Mouse (Mus musculus): Measurements from ENCODE around the gene Dld.

The Dld gene

GRCm38 (mm10) chr12:31294996-31295395 is 56.3 kb downstream of the Dld start:
- no peak for DNase-seq (ENCODE audit: low read depth, low spot score)

GRCm38 (mm10) chr12:31294526-31294925 is 56.7 kb downstream of the Dld start:
- DNase-seq (ENCODE audit: low read depth, low spot score), result no peak

- no peak for DNase-seq (ENCODE audit: low read depth, low spot score)
Observed at GRCm38 (mm10) chr12:31293361-31294142, 57.7 kb downstream of the Dld start.

GRCm38 (mm10) chr12:31290951-31291350 is 60.3 kb downstream of the Dld start:
- no peak for DNase-seq (ENCODE audit: low read depth, low spot score)

- DNase-seq (ENCODE audit: low read depth, low spot score), result no peak
Observed at GRCm38 (mm10) chr12:31289046-31289445, 62.2 kb downstream of the Dld start.

GRCm38 (mm10) chr12:31283617-31284136 is 67.6 kb downstream of the Dld start:
- DNase-seq (ENCODE audit: low read depth, low spot score), result no peak

GRCm38 (mm10) chr12:31283131-31283530 is 68.1 kb downstream of the Dld start:
- no peak for DNase-seq (ENCODE audit: low read depth, low spot score)

DNA sequence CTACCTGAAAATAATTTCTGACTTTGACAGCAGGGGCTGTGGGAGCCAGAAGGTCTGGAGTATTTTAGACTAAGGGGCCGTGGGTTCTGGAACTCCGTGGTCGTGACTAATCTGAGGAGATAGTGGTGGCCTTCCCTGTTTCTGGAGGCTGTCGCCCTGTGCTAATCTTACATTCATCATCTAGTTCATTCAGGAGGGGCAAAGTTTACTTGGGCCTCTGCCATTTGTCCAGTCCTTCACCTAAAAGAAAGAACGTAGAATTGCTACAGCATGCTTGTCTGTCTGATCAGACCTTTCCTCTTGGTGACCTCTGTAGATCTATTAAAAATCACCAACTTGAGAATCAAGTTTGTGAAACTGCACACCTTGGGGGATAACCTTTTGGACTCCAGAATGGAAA is 69.0 kb downstream of the Dld start:
- DNase-seq (ENCODE audit: low read depth, low spot score), result no peak

Data from forelimb bud, embryonic 11.5 days (tissue).